Mouse (Mus musculus) midbrain, embryonic 12.5 days (tissue): Measurements from ENCODE around the gene 3110001I22Rik. TPM values are rescaled to one million over a fixed set of nuclear protein-coding genes. Genes with fewer than 3 reads are reported as not detected.
"Not testable (repeated sequence)": the region's sequence is repeated elsewhere in the genome, so short reads cannot be mapped to it uniquely, and the experiment has no call there.

Experiments
- ATAC-seq: fragments of 200-750 bp; cut with Nextera tagmentation; 2 replicates; pipeline ENCODE4 v1.8.0; 2017; ENCODE audit warnings: low read depth, moderate TSS enrichment, moderate library complexity; ENCODE audit not compliant: low FRiP score
- H3K27ac ChIP-seq: fragments of 300-500 bp; sonication (generic); replicated peaks from 2 replicates; pipeline ENCODE4 v1.5.1; 2016; ENCODE audit warnings: mild to moderate bottlenecking
- H3K27me3 ChIP-seq: fragments of 300-500 bp; sonication (generic); 2 replicates; pipeline ENCODE4 v1.6.1; 2016; ENCODE audit warnings: mild to moderate bottlenecking
- H3K36me3 ChIP-seq: fragments of 300-500 bp; sonication (generic); 2 replicates; pipeline ENCODE4 v1.6.1; 2016
- H3K4me1 ChIP-seq: fragments of 300-500 bp; sonication (generic); 2 replicates; pipeline ENCODE4 v1.6.1; 2016
- H3K4me2 ChIP-seq: fragments of 300-500 bp; sonication (generic); replicated peaks from 2 replicates; pipeline ENCODE4 v1.6.1; 2016; ENCODE audit warnings: mild to moderate bottlenecking, moderate library complexity
- H3K4me3 ChIP-seq: fragments of 300-500 bp; sonication (generic); 2 replicates; pipeline ENCODE4 v1.5.1; 2016; ENCODE audit warnings: mild to moderate bottlenecking
- H3K9ac ChIP-seq: fragments of 300-500 bp; sonication (generic); replicated peaks from 2 replicates; pipeline ENCODE4 v1.6.1; 2016; ENCODE audit warnings: mild to moderate bottlenecking, moderate library complexity
- H3K9me3 ChIP-seq: fragments of 300-500 bp; sonication (generic); 2 replicates; pipeline ENCODE4 v1.6.1; 2016; ENCODE audit warnings: mild to moderate bottlenecking
- WGBS: fragments of 180-500 bp; shearing (Covaris S2); methylation state at CpG from one replicate; pipeline ENCODE4 v1.1.7; 2016; 5-methylcytosine and 5-hydroxymethylcytosine counted together
- polyA plus RNA-seq: library from polyadenylated mRNA; unstranded; fragments of >200 nt; fragmentation: Nextera tagmentation; extraction: Ambion mirVana; gene quantifications from 2 replicates; pipeline ENCODE4 v1.2.1, GENCODE M21; 2016

Gene 3110001I22Rik
- polyA plus RNA-seq = 9.7 and 11.7 TPM in 2 replicates

- H3K9ac ChIP-seq = peak within 1 kb of the TSS; percentile 91
- peaks cover 14% of the 10 kb centered on the region for H3K36me3 ChIP-seq
- peak within 1 kb of the TSS; percentile 86 for H3K27ac ChIP-seq
- H3K27me3 ChIP-seq = no peaks in the 10 kb centered on the region
- ATAC-seq = peak; percentile 94
- peaks cover 18% of the 10 kb centered on the region for H3K4me1 ChIP-seq
- WGBS = under 1% methylated on average over 37 of the region's 54 CpGs
- H3K4me3 ChIP-seq = peak within 1 kb of the TSS; percentile 98
- no peaks in the 10 kb centered on the region for H3K9me3 ChIP-seq
- peak within 1 kb of the TSS; percentile 84 for H3K4me2 ChIP-seq
Observed at GRCm38 (mm10) chr16:13671685-13672385, at the start of gene 3110001I22Rik, which contains the start of gene Bfar. TSS of gene 3110001I22Rik (plus strand) at chr16:13671929. TSS of gene Bfar (plus strand) at chr16:13671858.

GRCm38 (mm10) chr16:13628345-13628744 lies 43.4 kb upstream of the 3110001I22Rik start:
- Histone ChIP-seq H3K4me1 (no peaks in the 10 kb centered on the region), H3K4me2 (no peak overlapping the region), H3K9ac (no peak overlapping the region), H3K27me3 (no peaks in the 10 kb centered on the region), H3K9me3 (no peaks in the 10 kb centered on the region), H3K27ac (no peak overlapping the region), H3K36me3 (peaks cover 56% of the 10 kb centered on the region), H3K4me3 (no peak overlapping the region)
- no peak for ATAC-seq
- WGBS = 49% methylated on average over 5 of the region's 5 CpGs

GRCm38 (mm10) chr16:13638198-13638597 lies 33.5 kb upstream of the 3110001I22Rik start:
- peaks cover 34% of the 10 kb centered on the region; the same call in 1 of the 2 replicates for H3K36me3 ChIP-seq
- not testable (repeated sequence) for H3K27me3 ChIP-seq, H3K9me3 ChIP-seq, H3K4me3 ChIP-seq, H3K9ac ChIP-seq, H3K4me1 ChIP-seq, H3K4me2 ChIP-seq, H3K27ac ChIP-seq, ATAC-seq
- WGBS = 35% methylated on average over 2 of the region's 2 CpGs

GRCm38 (mm10) chr16:13639508-13639907 lies 32.2 kb upstream of the 3110001I22Rik start:
- H3K27ac ChIP-seq = no peak overlapping the region
- no peaks in the 10 kb centered on the region for H3K9me3 ChIP-seq
- no peak overlapping the region for H3K4me2 ChIP-seq
- H3K4me1 ChIP-seq = no peaks in the 10 kb centered on the region
- ATAC-seq = no peak
- H3K4me3 ChIP-seq = no peak overlapping the region
- H3K36me3 ChIP-seq = peaks cover 27% of the 10 kb centered on the region; the same call in 1 of the 2 replicates
- no peaks in the 10 kb centered on the region for H3K27me3 ChIP-seq
- H3K9ac ChIP-seq = no peak overlapping the region
- WGBS = 88% methylated on average over 5 of the region's 5 CpGs

- H3K36me3 ChIP-seq = peaks cover 27% of the 10 kb centered on the region; the same call in 1 of the 2 replicates
- H3K4me2 ChIP-seq = no peak overlapping the region
- no peaks in the 10 kb centered on the region for H3K9me3 ChIP-seq
- H3K27ac ChIP-seq = no peak overlapping the region
- H3K4me3 ChIP-seq = no peak overlapping the region
- H3K9ac ChIP-seq = no peak overlapping the region
- ATAC-seq = no peak
- WGBS = 79% methylated on average over 7 of the region's 7 CpGs
- no peaks in the 10 kb centered on the region for H3K27me3 ChIP-seq
- no peaks in the 10 kb centered on the region for H3K4me1 ChIP-seq
Observed at GRCm38 (mm10) chr16:13640064-13640463, 31.7 kb upstream of the 3110001I22Rik start.

GRCm38 (mm10) chr16:13644474-13644873 lies 27.3 kb upstream of the 3110001I22Rik start:
- Histone ChIP-seq H3K27ac (no peak overlapping the region), H3K9me3 (no peaks in the 10 kb centered on the region), H3K9ac (no peak overlapping the region), H3K4me3 (no peak overlapping the region), H3K27me3 (no peaks in the 10 kb centered on the region), H3K36me3 (peaks cover 28% of the 10 kb centered on the region), H3K4me1 (no peaks in the 10 kb centered on the region), H3K4me2 (no peak overlapping the region)
- WGBS = 91% methylated on average over 3 of the region's 3 CpGs
- ATAC-seq = no peak

- no peak overlapping the region for H3K4me2 ChIP-seq
- no peak overlapping the region for H3K9ac ChIP-seq
- H3K4me3 ChIP-seq = no peak overlapping the region
- no peaks in the 10 kb centered on the region for H3K4me1 ChIP-seq
- H3K9me3 ChIP-seq = no peaks in the 10 kb centered on the region
- peaks cover 36% of the 10 kb centered on the region for H3K36me3 ChIP-seq
- H3K27ac ChIP-seq = no peak overlapping the region
- H3K27me3 ChIP-seq = no peaks in the 10 kb centered on the region
- no peak for ATAC-seq
- WGBS = 85% methylated on average over 4 of the region's 4 CpGs
Observed at GRCm38 (mm10) chr16:13645930-13646329, 25.8 kb upstream of the 3110001I22Rik start.

GRCm38 (mm10) chr16:13658886-13659285 lies 12.8 kb upstream of the 3110001I22Rik start:
- Histone ChIP-seq H3K4me1 (no peaks in the 10 kb centered on the region), H3K4me3 (no peak overlapping the region), H3K4me2 (no peak overlapping the region), H3K9me3 (no peaks in the 10 kb centered on the region), H3K9ac (no peak overlapping the region), H3K27ac (no peak overlapping the region), H3K27me3 (no peaks in the 10 kb centered on the region), H3K36me3 (peaks cover 57% of the 10 kb centered on the region)
- ATAC-seq = no peak
- WGBS = 96% methylated on average over 3 of the region's 3 CpGs

- no peak for ATAC-seq
- Histone ChIP-seq H3K4me1 (no peaks in the 10 kb centered on the region), H3K9me3 (no peaks in the 10 kb centered on the region), H3K4me2 (no peak overlapping the region), H3K36me3 (peaks cover 58% of the 10 kb centered on the region), H3K4me3 (no peak overlapping the region), H3K27ac (no peak overlapping the region), H3K27me3 (no peaks in the 10 kb centered on the region), H3K9ac (no peak overlapping the region)
- WGBS = 95% methylated on average over 9 of the region's 9 CpGs
Observed at GRCm38 (mm10) chr16:13660736-13661135, 11.0 kb upstream of the 3110001I22Rik start.

- Histone ChIP-seq H3K4me3 (peak within 1 kb of the TSS; percentile 67), H3K4me2 (peak within 1 kb of the TSS; percentile 59), H3K9ac (peak within 1 kb of the TSS; percentile 62), H3K36me3 (peaks cover 21% of the 10 kb centered on the region), H3K4me1 (peaks cover 14% of the 10 kb centered on the region), H3K27ac (peak within 1 kb of the TSS; percentile 39; the same call in 1 of the 2 replicates), H3K27me3 (no peaks in the 10 kb centered on the region), H3K9me3 (no peaks in the 10 kb centered on the region)
- WGBS = under 1% methylated on average over 35 of the region's 35 CpGs
- ATAC-seq = peak; percentile 85
Observed at GRCm38 (mm10) chr16:13667878-13668343, 3.8 kb upstream of the 3110001I22Rik start, which contains the start of gene Parn. TSS of gene Parn (minus strand) at chr16:13668170.

- Histone ChIP-seq H3K9ac (no peak overlapping the region), H3K4me2 (peak overlapping the region; percentile 59), H3K4me1 (peaks cover 19% of the 10 kb centered on the region), H3K27me3 (no peaks in the 10 kb centered on the region), H3K9me3 (no peaks in the 10 kb centered on the region), H3K4me3 (peak overlapping the region; percentile 67), H3K36me3 (peaks cover 17% of the 10 kb centered on the region; the same call in 1 of the 2 replicates), H3K27ac (0 out of 2 replicates have a peak overlapping the region, but pooled peaks have one; percentile 4)
- ATAC-seq = no peak
- WGBS = 81% methylated on average over 10 of the region's 10 CpGs
Observed at GRCm38 (mm10) chr16:13668402-13669108, 3.2 kb upstream of the 3110001I22Rik start.

- Histone ChIP-seq H3K4me3 (no peak overlapping the region), H3K9ac (no peak overlapping the region), H3K36me3 (peaks cover 15% of the 10 kb centered on the region; the same call in 1 of the 2 replicates), H3K9me3 (no peaks in the 10 kb centered on the region), H3K4me2 (no peak overlapping the region), H3K27ac (no peak overlapping the region), H3K4me1 (peaks cover 19% of the 10 kb centered on the region), H3K27me3 (no peaks in the 10 kb centered on the region)
- ATAC-seq = no peak
- 95% methylated on average over 1 of the region's 1 CpGs for WGBS
Observed at GRCm38 (mm10) chr16:13669282-13669681, 2.4 kb upstream of the 3110001I22Rik start.
